Mouse (Mus musculus) hindbrain, embryonic 10.5 days (tissue): ENCODE measurements around the gene Slc26a11. TPM values are rescaled to one million over a fixed set of nuclear protein-coding genes. Genes with fewer than 3 reads are reported as not detected.

Experiments used
- DNase-seq: peaks from one replicate; pipeline ENCODE4 v3.0.0-alpha.2; 2017; ENCODE audit warnings: low spot score
- H3K27ac ChIP-seq: fragments of 300-500 bp; sonication (generic); 2 replicates; pipeline ENCODE4 v1.5.1; 2016; ENCODE audit warnings: mild to moderate bottlenecking, moderate library complexity
- H3K27me3 ChIP-seq: fragments of 300-500 bp; sonication (generic); 2 replicates; pipeline ENCODE4 v1.6.1; 2016; ENCODE audit warnings: mild to moderate bottlenecking; ENCODE audit not compliant: poor library complexity, insufficient read depth, severe bottlenecking
- H3K36me3 ChIP-seq: fragments of 300-500 bp; sonication (generic); 2 replicates; pipeline ENCODE4 v1.6.1; 2016; ENCODE audit warnings: mild to moderate bottlenecking, moderate library complexity
- H3K4me1 ChIP-seq: fragments of 300-500 bp; sonication (generic); replicated peaks from 2 replicates; pipeline ENCODE4 v1.6.1; 2016; ENCODE audit warnings: mild to moderate bottlenecking
- H3K4me3 ChIP-seq: fragments of 300-500 bp; sonication (generic); 2 replicates; pipeline ENCODE4 v1.5.1; 2016; ENCODE audit warnings: mild to moderate bottlenecking, moderate library complexity
- H3K9me3 ChIP-seq: fragments of 300-500 bp; sonication (generic); 2 replicates; pipeline ENCODE4 v1.6.1; 2016; ENCODE audit warnings: mild to moderate bottlenecking, moderate library complexity
- WGBS: fragments of 180-500 bp; shearing (Covaris S2); methylation state at CpG from one replicate; pipeline ENCODE4 v1.1.7; 2016; 5-methylcytosine and 5-hydroxymethylcytosine counted together
- polyA plus RNA-seq: library from polyadenylated mRNA; unstranded; fragments of >200 nt; fragmentation: Nextera tagmentation; extraction: Ambion mirVana; gene quantifications from 2 replicates; pipeline ENCODE4 v1.2.1, GENCODE M21; 2016

Slc26a11 gene
- polyA plus RNA-seq, 1 experiment from 2014 or later, result 6.1 TPM

DNA sequence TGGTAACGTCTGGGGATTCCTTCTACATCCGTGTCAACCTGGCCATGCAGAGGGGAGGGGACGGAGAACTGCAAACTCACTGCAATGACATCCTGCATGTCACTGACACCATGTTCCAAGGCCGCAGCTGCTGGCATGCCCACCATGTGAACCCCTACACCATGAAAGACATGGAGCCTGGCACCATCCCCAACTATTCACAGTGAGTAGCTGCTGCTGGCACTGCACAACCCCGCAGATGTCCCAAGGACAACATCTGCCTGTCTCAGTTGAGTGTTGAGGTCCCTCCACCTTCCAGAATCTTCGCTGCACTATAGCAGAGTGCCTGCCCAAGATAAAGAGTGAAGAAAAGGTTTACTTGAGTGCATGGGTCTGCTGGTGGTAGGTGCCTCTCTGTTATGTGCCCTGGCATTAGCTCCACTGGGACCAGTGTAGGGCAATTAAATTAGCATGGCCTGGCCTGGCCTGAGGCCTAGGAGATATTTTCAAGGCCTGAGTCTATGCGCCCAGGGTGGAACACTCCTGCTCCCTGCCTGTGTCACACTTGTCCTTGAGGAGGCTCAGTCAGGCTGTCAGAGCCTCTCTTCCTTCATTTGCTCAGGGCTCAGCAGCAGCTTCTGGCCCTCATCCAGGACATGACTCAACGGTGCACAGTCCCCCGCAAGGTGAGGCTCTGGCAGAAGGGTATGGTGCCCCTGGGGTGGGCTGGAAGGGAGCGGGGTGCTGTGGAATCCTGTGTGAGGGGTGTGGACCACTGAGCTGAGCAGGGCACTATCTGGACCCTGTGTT is 16.9 kb upstream of the Slc26a11 start:
- no peak overlapping the region for H3K27ac ChIP-seq
- no peak overlapping the region for H3K4me3 ChIP-seq
- H3K9me3 ChIP-seq, result no peaks in the 10 kb centered on the region
- 86% methylated on average over 10 of the region's 10 CpGs for WGBS
- 0 out of 2 replicates have a peak, but pooled peaks cover 4% of the 10 kb centered on the region for H3K27me3 ChIP-seq
- DNase-seq, result no peak
- no peaks in the 10 kb centered on the region for H3K36me3 ChIP-seq
- peaks cover 14% of the 10 kb centered on the region for H3K4me1 ChIP-seq

DNA sequence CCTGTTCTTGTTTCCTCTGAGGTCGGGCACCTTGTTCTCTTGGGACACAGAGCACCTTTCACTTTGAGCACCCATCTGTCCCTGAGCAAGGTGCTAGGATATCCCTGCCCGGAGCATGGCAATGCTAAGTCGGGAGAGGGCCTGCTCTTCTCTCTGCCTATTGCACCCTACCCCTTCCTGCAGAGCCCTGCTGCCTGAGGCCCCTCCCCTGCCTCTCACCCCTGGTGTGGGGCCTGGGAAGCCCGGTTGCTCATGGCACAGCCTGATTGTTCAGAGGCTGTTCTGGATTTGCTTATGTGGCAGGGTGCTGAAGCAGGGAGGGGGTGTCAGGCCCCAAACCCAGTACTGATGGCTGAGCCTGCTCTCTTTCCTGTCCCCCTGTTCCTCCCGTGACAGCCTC is 16.2 kb upstream of the Slc26a11 start:
- Histone ChIP-seq H3K4me1 (peaks cover 14% of the 10 kb centered on the region), H3K36me3 (no peaks in the 10 kb centered on the region), H3K4me3 (no peak overlapping the region), H3K27ac (0 out of 2 replicates have a peak overlapping the region, but pooled peaks have one; percentile 2), H3K9me3 (no peaks in the 10 kb centered on the region), H3K27me3 (0 out of 2 replicates have a peak, but pooled peaks cover 4% of the 10 kb centered on the region)
- 52% methylated on average over 5 of the region's 5 CpGs for WGBS
- no peak for DNase-seq

DNA sequence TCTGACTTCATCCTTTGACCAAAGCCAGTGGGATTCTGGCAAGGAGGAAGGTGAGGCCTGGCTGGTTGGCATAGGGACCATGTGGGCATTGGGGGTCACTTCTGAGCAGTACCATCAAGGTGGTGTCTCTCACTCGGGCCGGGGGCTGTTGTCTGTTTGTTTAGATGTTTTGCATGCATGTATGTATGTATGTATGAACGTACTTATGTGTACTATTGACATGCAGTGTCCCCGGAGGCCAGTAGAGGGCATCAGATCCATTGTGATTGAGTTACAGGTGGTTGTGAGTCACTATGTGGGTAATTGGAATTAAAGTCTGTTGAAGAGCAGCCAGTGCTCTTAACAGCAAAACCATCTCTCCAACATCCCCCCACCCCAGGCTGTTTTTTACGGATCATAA is 15.7 kb upstream of the Slc26a11 start:
- H3K27ac ChIP-seq, result no peak overlapping the region
- no peak overlapping the region for H3K4me3 ChIP-seq
- H3K27me3 ChIP-seq, result 0 out of 2 replicates have a peak, but pooled peaks cover 4% of the 10 kb centered on the region
- DNase-seq, result peak; percentile 82
- no peaks in the 10 kb centered on the region for H3K36me3 ChIP-seq
- peaks cover 14% of the 10 kb centered on the region for H3K4me1 ChIP-seq
- H3K9me3 ChIP-seq, result no peaks in the 10 kb centered on the region
- 6% methylated on average over 5 of the region's 5 CpGs for WGBS

DNA sequence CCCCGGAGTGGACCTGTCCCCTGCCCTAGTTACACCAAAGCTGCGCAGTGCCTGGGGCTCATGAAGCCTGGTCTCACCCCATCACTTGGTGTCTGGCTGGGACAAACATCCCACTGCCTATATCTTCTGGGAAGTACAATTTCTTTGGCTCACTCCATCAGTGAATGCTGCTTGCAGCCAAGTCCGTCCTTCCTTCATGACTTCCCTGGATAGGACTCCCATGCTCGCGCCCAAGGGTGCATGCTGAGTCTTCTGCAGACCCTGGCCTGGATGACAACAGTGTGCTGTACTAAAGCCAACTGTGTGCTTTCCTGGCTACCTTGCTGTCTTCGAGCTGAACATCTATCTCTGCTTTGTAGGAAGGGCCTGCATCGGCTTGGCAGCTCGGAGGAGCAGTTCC is 11.2 kb upstream of the Slc26a11 start:
- Histone ChIP-seq H3K4me1 (peaks cover 9% of the 10 kb centered on the region), H3K27ac (no peak overlapping the region), H3K9me3 (no peaks in the 10 kb centered on the region), H3K4me3 (no peak overlapping the region), H3K36me3 (peaks cover 30% of the 10 kb centered on the region), H3K27me3 (no peaks in the 10 kb centered on the region)
- DNase-seq, result no peak
- WGBS, result 91% methylated on average over 8 of the region's 8 CpGs

DNA sequence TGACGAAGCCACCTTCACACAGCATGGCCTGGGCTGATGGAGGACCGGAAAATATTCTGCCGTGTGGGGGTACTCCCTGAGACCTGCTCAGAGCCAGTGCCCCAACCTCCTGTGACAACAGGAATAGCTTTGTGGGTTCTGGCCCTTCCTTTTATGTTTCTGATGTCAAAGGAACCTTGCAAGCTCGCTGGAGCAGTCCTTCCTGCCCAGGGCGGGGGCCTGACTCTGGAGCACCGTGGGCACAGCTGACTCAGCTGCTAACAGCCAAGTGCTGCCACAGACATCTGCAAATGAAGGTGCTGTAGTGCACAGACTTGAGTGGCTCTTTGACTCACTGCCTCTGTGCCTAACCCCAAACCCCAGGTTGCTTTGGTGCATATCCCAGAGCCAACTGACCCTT is 10.5 kb upstream of the Slc26a11 start:
- peaks cover 5% of the 10 kb centered on the region; the same call in 1 of the 2 replicates for H3K4me1 ChIP-seq
- no peak for DNase-seq
- peaks cover 30% of the 10 kb centered on the region for H3K36me3 ChIP-seq
- H3K27ac ChIP-seq, result no peak overlapping the region
- H3K4me3 ChIP-seq, result no peak overlapping the region
- WGBS, result 76% methylated on average over 6 of the region's 6 CpGs
- H3K9me3 ChIP-seq, result no peaks in the 10 kb centered on the region
- no peaks in the 10 kb centered on the region for H3K27me3 ChIP-seq

DNA sequence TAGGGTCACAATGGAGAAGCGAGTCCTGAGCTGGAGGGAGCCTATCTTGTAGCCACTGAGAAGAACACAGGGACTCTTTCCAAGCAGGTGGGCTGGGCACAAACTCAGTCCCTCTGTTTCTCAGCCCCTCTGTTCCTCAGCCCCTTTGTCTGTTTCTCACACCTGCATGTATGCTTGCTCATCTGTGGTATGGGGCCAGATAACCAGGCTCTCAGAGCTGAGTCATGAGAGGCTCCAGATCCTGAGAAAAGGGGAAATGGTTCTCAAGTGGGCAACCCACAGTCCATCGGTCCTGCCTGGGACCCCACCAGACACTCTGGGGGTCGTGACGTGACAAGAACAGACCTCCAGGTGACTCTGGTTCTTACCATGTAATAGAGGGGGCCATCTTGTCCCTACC is 8.2 kb upstream of the Slc26a11 start:
- Histone ChIP-seq H3K9me3 (no peaks in the 10 kb centered on the region), H3K27me3 (no peaks in the 10 kb centered on the region), H3K36me3 (peaks cover 40% of the 10 kb centered on the region), H3K4me1 (peaks cover 3% of the 10 kb centered on the region; the same call in 1 of the 2 replicates), H3K27ac (no peak overlapping the region), H3K4me3 (no peak overlapping the region)
- WGBS, result 94% methylated on average over 4 of the region's 4 CpGs
- no peak for DNase-seq

DNA sequence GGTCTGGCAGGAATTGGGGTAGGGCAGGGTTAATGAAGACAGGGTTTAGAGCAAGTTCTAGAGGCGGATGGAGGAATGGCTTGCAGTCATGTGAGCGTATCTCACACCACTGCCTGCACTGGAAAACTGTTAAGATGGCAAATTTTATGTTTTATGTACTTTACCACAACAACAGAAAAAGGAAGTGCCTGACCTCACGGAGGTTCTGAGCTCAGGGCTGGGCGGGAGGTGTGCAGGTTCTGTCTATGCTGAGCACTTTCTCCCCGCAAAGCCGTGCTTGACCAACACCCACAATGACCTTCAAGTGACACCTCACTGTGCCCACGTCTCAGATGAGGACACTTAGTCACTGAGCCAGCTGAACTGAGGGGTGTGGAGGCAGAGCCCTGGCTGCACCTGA is 3.2 kb upstream of the Slc26a11 start:
- no peak for DNase-seq
- Histone ChIP-seq H3K27me3 (peaks cover 11% of the 10 kb centered on the region; the same call in 1 of the 2 replicates), H3K9me3 (no peaks in the 10 kb centered on the region), H3K27ac (no peak overlapping the region), H3K4me1 (peaks cover 32% of the 10 kb centered on the region), H3K36me3 (peaks cover 25% of the 10 kb centered on the region), H3K4me3 (no peak overlapping the region)
- WGBS, result 83% methylated on average over 7 of the region's 7 CpGs

DNA sequence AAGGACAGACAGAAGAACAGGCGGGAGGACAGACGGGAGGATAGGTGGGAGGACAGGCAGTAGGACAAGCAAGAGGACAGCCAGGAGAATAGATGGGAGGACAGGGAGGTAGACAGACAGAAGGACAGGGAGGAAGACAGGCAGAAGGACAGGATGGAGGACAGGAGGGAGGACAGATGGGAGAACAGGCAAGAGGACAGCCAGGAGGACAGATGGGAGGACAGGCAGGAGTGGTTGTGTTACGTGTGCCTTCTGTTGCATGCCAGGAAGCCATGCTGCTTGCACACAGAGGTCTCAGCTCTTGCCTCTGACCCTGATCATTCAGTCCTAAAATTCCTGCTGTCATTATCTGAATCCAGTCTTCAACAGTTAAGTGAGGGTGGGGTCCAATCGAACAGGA is 1.4 kb upstream of the Slc26a11 start:
- WGBS, result 93% methylated on average over 4 of the region's 4 CpGs
- Histone ChIP-seq H3K4me1 (peaks cover 32% of the 10 kb centered on the region), H3K27me3 (peaks cover 11% of the 10 kb centered on the region; the same call in 1 of the 2 replicates), H3K4me3 (peak overlapping the region; percentile 11; the same call in 1 of the 2 replicates), H3K9me3 (no peaks in the 10 kb centered on the region), H3K27ac (no peak overlapping the region), H3K36me3 (peaks cover 16% of the 10 kb centered on the region)
- DNase-seq, result no peak

DNA sequence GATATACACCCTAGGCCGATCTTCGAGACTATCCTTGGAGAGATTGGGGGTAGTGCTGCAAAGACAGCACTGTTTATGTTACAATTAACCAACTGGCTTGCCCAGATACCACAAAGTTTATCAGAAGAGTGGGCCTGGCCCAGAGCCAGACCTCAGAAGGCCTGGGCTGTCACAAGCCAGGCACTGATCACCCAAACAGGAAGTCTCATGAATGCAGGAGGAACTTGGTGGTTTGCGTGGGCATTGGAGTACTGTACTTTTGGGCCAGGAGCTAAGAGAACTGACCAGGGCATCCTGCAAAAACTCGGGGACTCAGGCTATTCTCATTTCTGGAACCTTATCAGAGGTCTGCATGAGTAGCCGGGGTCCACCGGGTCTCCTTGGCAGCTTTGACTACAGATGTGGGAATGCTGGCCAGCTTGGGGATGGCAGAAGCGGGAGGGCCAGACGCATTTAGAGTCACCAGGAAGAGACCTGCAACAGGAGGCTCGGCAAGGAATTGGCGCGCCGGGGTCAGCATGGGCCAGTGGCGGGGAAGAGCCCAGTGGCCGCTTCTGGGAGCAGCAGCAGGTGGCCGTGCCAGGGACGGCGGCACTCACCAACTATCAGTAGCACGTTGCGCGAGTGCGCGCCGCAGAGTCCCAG is 437 bp upstream of the Slc26a11 start:
- Histone ChIP-seq H3K27ac (peak overlapping the region; percentile 91), H3K9me3 (no peaks in the 10 kb centered on the region), H3K4me3 (peak overlapping the region; percentile 85), H3K27me3 (peaks cover 11% of the 10 kb centered on the region; the same call in 1 of the 2 replicates), H3K4me1 (peaks cover 32% of the 10 kb centered on the region), H3K36me3 (peaks cover 24% of the 10 kb centered on the region)
- WGBS, result 9% methylated on average over 23 of the region's 23 CpGs
- DNase-seq, result no peak

DNA sequence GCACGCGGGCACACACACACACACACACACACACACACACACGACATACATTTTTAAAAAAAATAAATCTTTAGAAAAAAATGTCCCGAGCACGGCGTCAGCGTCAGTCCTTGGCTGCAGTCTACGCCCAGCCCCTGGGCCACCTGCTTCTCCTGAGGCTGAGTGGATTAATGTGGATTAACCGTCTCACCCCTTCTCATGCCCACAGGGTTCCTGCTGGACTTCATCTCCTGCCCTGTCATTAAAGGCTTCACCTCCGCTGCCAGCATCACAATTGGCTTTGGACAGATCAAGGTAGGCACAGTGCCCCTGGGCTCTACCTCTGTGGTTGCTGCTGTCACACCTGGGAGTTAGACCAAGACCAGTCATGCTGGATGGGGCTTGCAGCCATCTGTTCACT is 3.7 kb downstream of the Slc26a11 start:
- H3K9me3 ChIP-seq, result no peaks in the 10 kb centered on the region
- no peak overlapping the region for H3K27ac ChIP-seq
- DNase-seq, result no peak
- peaks cover 48% of the 10 kb centered on the region for H3K4me1 ChIP-seq
- peaks cover 3% of the 10 kb centered on the region; the same call in 1 of the 2 replicates for H3K27me3 ChIP-seq
- no peak overlapping the region for H3K4me3 ChIP-seq
- 94% methylated on average over 10 of the region's 10 CpGs for WGBS
- H3K36me3 ChIP-seq, result peaks cover 39% of the 10 kb centered on the region

DNA sequence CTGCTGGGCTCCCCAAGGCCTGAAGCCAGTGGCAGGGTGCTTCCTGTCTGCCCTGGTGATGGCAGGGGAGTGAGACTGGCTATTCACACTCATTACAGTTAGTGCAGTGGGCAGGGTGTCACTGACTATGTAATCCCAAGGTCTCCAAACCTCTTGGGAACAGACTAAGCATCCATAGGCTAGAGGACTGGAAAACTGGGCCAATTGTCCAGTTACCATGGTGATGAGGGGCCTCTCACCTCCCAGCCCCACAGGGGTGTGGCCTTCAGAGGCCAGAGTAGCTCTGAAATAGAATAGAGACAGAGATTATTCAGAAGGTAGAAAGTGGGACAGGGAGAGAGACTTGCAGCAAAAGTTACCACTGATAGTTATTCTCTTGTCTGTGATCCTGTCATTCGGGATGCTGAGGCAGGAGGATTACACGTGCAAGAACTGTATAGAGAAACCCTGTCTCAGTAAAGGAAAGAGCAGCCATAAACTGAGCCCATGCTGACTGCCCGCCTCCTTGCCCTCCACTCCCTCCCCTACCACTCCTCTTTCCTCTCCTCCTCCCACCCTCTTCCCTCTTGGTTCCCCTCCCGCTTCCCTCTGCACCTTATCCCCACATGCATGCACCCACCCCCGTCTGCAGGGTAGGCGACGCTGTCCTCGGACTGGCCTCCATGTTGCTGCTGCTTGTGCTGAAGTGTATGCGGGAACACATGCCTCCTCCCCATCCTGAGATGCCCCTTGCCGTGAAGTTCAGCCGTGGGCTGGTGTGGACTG is 7.6 kb downstream of the Slc26a11 start:
- DNase-seq, result peak; percentile 16
- peak overlapping the region; percentile 39 for H3K4me3 ChIP-seq
- peak overlapping the region; percentile 78 for H3K27ac ChIP-seq
- peaks cover 66% of the 10 kb centered on the region for H3K36me3 ChIP-seq
- peaks cover 20% of the 10 kb centered on the region for H3K4me1 ChIP-seq
- H3K9me3 ChIP-seq, result no peaks in the 10 kb centered on the region
- WGBS, result 34% methylated on average over 11 of the region's 11 CpGs
- no peaks in the 10 kb centered on the region for H3K27me3 ChIP-seq

DNA sequence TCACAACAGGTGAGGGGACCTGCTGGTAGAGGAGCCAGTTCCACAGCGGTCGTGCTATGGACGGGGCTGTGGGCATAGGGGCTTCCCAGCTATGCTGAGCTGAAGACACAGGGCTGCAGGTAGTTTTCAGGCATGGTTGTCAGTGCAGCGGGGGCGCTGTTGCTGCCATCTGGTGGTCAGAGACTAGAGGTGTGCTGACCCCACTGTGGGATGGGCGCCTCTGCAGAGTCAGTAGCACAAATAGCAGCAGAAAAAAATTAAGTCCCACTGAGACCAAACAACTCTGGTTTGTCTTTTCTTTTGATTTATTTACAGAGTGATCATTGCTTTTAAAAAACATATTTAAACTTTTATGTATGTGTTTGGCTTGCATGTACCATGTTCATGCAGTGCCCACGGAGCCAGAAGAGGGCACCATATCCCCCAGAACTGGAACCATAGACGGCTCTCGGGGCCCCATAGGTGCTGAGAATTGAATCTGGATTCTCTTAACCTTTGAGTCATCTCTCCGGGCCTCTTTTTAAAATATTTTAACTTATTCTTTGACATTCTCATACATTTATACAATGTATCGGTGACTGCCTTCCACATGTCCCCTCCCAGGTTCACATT is 8.3 kb downstream of the Slc26a11 start:
- no peaks in the 10 kb centered on the region for H3K9me3 ChIP-seq
- peak; percentile 79 for DNase-seq
- no peaks in the 10 kb centered on the region for H3K27me3 ChIP-seq
- H3K4me3 ChIP-seq, result peak overlapping the region; percentile 39
- peak overlapping the region; percentile 78 for H3K27ac ChIP-seq
- peaks cover 69% of the 10 kb centered on the region for H3K36me3 ChIP-seq
- H3K4me1 ChIP-seq, result peaks cover 20% of the 10 kb centered on the region
- 29% methylated on average over 11 of the region's 11 CpGs for WGBS
